Mouse (Mus musculus) hindbrain, embryonic 16.5 days (tissue): ENCODE measurements around the gene Tln1. TPM values are rescaled to one million over a fixed set of nuclear protein-coding genes. Genes with fewer than 3 reads are reported as not detected.
"Not testable (repeated sequence)": the region's sequence is repeated elsewhere in the genome, so short reads cannot be mapped to it uniquely, and the experiment has no call there.

ENCODE experiments used
- ATAC-seq: fragments of 200-750 bp; cut with Nextera tagmentation; 2 replicates; pipeline ENCODE4 v1.8.0; 2017; ENCODE audit warnings: moderate TSS enrichment, moderate library complexity
- H3K27ac ChIP-seq: fragments of 300-500 bp; sonication (generic); 2 replicates; pipeline ENCODE4 v1.5.1; 2014; ENCODE audit warnings: low read depth, mild to moderate bottlenecking, control low read depth, low read length, moderate library complexity
- H3K27me3 ChIP-seq: fragments of 300-500 bp; sonication (generic); replicated peaks from 2 replicates; pipeline ENCODE4 v1.6.1; 2014; ENCODE audit warnings: low read length; ENCODE audit not compliant: control insufficient read depth, insufficient read depth
- H3K36me3 ChIP-seq: fragments of 300-500 bp; sonication (generic); 2 replicates; pipeline ENCODE4 v1.6.1; 2014; ENCODE audit warnings: mild to moderate bottlenecking, low read length, moderate library complexity, mixed read lengths; ENCODE audit not compliant: control insufficient read depth, insufficient read depth
- H3K4me1 ChIP-seq: fragments of 300-500 bp; sonication (generic); 2 replicates; pipeline ENCODE4 v1.6.1; 2014; ENCODE audit warnings: low read depth, low read length; ENCODE audit not compliant: control insufficient read depth, insufficient read depth
- H3K4me2 ChIP-seq: fragments of 300-500 bp; sonication (generic); 2 replicates; pipeline ENCODE4 v1.6.1; 2014; ENCODE audit warnings: mild to moderate bottlenecking, low read length, control low read depth, moderate library complexity
- H3K4me3 ChIP-seq: fragments of 300-500 bp; sonication (generic); 2 replicates; pipeline ENCODE4 v1.5.1; 2014; ENCODE audit warnings: mild to moderate bottlenecking, low read length, control low read depth, moderate library complexity
- H3K9ac ChIP-seq: fragments of 300-500 bp; sonication (generic); 2 replicates; pipeline ENCODE4 v1.6.1; 2014; ENCODE audit warnings: low read depth, mild to moderate bottlenecking, control low read depth, low read length, moderate library complexity
- H3K9me3 ChIP-seq: fragments of 300-500 bp; sonication (generic); 2 replicates; pipeline ENCODE4 v1.6.1; 2014; ENCODE audit warnings: mild to moderate bottlenecking, low read length, moderate library complexity; ENCODE audit not compliant: control insufficient read depth
- WGBS: fragments of 180-500 bp; shearing (Covaris S2); extraction: QIAGEN DNeasy Blood & Tissue Kit; methylation state at CpG from one replicate; pipeline ENCODE4 v1.1.7; 2014; 5-methylcytosine and 5-hydroxymethylcytosine counted together
- polyA plus RNA-seq: library from polyadenylated mRNA; unstranded; fragments of >200 nt; fragmentation: Nextera tagmentation; extraction: Ambion mirVana; gene quantifications from 2 replicates; pipeline ENCODE4 v1.2.1, GENCODE M21; 2015

Tln1 gene
- polyA plus RNA-seq, 1 experiment from 2014 or later, result 61.1 TPM

DNA sequence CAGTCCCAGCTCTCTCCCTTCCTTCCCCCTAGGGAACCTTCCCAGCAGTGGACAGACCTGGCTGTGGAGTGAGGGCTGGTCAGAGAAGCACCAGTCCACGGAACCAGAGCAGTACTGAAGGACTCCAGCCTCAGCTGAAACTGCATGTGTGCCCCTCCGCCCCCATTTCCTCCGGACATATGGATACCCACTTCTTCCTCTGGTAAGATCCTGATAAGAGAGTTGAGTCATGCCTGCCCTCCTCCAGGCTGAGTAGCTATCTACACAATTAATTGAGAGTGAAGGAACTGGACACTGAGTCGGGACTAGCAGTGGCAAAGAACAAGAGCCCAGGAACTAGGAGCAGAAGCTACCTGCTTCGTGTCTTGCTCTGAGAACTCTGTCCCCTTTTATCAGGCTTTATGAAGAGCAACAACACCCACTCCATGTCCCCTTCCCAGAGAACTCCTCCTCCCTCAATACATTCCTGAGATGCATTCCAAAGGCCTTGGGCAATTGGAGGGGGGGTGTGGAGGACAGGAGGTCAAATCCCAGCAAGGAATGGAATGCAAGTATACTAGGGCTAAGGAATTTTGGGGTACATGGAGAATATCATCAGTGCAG lies 4.4 kb downstream of the Tln1 start:
- H3K4me1 ChIP-seq, result peaks cover 22% of the 10 kb centered on the region
- no peak for ATAC-seq
- H3K36me3 ChIP-seq, result peaks cover 7% of the 10 kb centered on the region
- 0 out of 2 replicates have a peak overlapping the region, but pooled peaks have one; percentile 2 for H3K4me2 ChIP-seq
- no peak overlapping the region for H3K27ac ChIP-seq
- no peak overlapping the region for H3K4me3 ChIP-seq
- H3K27me3 ChIP-seq, result no peaks in the 10 kb centered on the region
- H3K9ac ChIP-seq, result no peak overlapping the region
- H3K9me3 ChIP-seq, result no peaks in the 10 kb centered on the region
- WGBS, result 58% methylated on average over 5 of the region's 5 CpGs

- no peak overlapping the region for H3K27ac ChIP-seq
- no peaks in the 10 kb centered on the region for H3K9me3 ChIP-seq
- H3K4me1 ChIP-seq, result peaks cover 15% of the 10 kb centered on the region
- H3K36me3 ChIP-seq, result peaks cover 22% of the 10 kb centered on the region
- no peak for ATAC-seq
- no peak overlapping the region for H3K9ac ChIP-seq
- H3K4me2 ChIP-seq, result no peak overlapping the region
- no peaks in the 10 kb centered on the region for H3K27me3 ChIP-seq
- no peak overlapping the region for H3K4me3 ChIP-seq
- 96% methylated on average over 7 of the region's 7 CpGs for whole genome bisulfite sequencing
Measured at GRCm38 (mm10) chr4:43555926-43556325, 6.6 kb downstream of the Tln1 start.

GRCm38 (mm10) chr4:43553891-43554290 lies 8.6 kb downstream of the Tln1 start:
- no peaks in the 10 kb centered on the region for H3K9me3 ChIP-seq
- H3K27me3 ChIP-seq, result no peaks in the 10 kb centered on the region
- H3K9ac ChIP-seq, result no peak overlapping the region
- no peak overlapping the region for H3K4me2 ChIP-seq
- no peak overlapping the region for H3K27ac ChIP-seq
- H3K4me3 ChIP-seq, result no peak overlapping the region
- H3K36me3 ChIP-seq, result peaks cover 36% of the 10 kb centered on the region
- peaks cover 4% of the 10 kb centered on the region for H3K4me1 ChIP-seq
- no peak for ATAC-seq

- Histone ChIP-seq H3K4me3 (no peak overlapping the region), H3K27me3 (no peaks in the 10 kb centered on the region), H3K27ac (no peak overlapping the region), H3K4me2 (no peak overlapping the region), H3K9ac (no peak overlapping the region), H3K4me1 (no peaks in the 10 kb centered on the region), H3K36me3 (peaks cover 44% of the 10 kb centered on the region), H3K9me3 (no peaks in the 10 kb centered on the region)
- no peak for ATAC-seq
- WGBS, result 98% methylated on average over 5 of the region's 5 CpGs
Measured at GRCm38 (mm10) chr4:43552437-43552836, 10.1 kb downstream of the Tln1 start.

GRCm38 (mm10) chr4:43551854-43552253 lies 10.6 kb downstream of the Tln1 start:
- not testable (repeated sequence) for H3K9ac ChIP-seq, ATAC-seq, H3K27me3 ChIP-seq, H3K4me3 ChIP-seq, H3K27ac ChIP-seq, H3K4me1 ChIP-seq, H3K9me3 ChIP-seq, H3K4me2 ChIP-seq
- WGBS, result 91% methylated on average over 6 of the region's 6 CpGs
- peaks cover 48% of the 10 kb centered on the region for H3K36me3 ChIP-seq

DNA sequence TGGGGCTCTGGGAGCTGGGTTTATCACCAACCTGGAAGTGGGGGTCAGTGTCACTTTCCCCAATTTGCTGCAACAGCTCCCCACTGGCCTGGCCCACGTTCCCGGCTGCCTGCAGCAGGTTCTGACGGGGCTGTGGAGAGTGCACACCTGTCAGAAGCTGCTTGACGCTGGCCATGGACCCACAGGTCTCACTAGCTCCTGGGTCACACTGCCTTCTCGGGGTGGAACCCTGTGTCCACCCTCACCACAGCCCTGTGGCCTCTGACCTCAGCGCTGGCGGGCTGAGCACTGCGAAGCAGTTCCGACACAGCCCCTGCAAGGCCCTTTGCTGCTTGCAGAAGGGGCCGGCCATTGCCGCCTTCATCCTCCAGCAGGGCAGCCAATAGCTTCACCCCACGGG lies 13.4 kb downstream of the Tln1 start:
- Histone ChIP-seq H3K4me3 (no peak overlapping the region), H3K27me3 (no peaks in the 10 kb centered on the region), H3K27ac (no peak overlapping the region), H3K36me3 (peaks cover 67% of the 10 kb centered on the region), H3K9me3 (no peaks in the 10 kb centered on the region), H3K4me1 (no peaks in the 10 kb centered on the region), H3K9ac (no peak overlapping the region), H3K4me2 (no peak overlapping the region)
- no peak for ATAC-seq
- WGBS, result 91% methylated on average over 12 of the region's 12 CpGs

DNA sequence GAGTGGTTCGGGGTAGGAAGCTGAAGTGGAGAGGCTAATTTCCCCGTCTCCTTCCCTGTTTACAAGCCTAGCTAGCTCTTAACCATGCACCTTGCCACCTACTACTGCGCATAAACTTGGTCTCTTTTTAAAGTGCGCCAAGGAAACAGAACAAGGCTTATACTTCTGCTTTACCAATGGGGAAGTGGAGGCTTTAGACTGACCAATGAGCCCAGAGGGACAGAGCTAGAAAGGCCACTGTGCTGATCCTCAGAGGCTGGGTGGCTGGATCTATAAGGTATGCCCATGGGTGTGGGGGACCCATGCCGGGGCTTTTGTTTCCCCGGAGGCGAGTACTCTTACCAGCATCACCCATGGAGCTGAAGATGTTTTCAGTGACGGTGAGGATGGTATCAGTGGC lies 15.3 kb downstream of the Tln1 start:
- Histone ChIP-seq H3K4me1 (no peaks in the 10 kb centered on the region), H3K9ac (no peak overlapping the region), H3K4me3 (no peak overlapping the region), H3K27me3 (no peaks in the 10 kb centered on the region), H3K4me2 (no peak overlapping the region), H3K36me3 (peaks cover 67% of the 10 kb centered on the region), H3K9me3 (no peaks in the 10 kb centered on the region), H3K27ac (no peak overlapping the region)
- no peak for ATAC-seq
- WGBS, result 94% methylated on average over 8 of the region's 8 CpGs

GRCm38 (mm10) chr4:43546375-43547047 lies 16.0 kb downstream of the Tln1 start:
- 92% methylated on average over 12 of the region's 12 CpGs for WGBS
- Histone ChIP-seq H3K36me3 (peaks cover 67% of the 10 kb centered on the region), H3K4me3 (no peak overlapping the region), H3K9ac (no peak overlapping the region), H3K4me2 (no peak overlapping the region), H3K4me1 (no peaks in the 10 kb centered on the region), H3K27ac (no peak overlapping the region), H3K9me3 (no peaks in the 10 kb centered on the region), H3K27me3 (no peaks in the 10 kb centered on the region)
- no peak for ATAC-seq

DNA sequence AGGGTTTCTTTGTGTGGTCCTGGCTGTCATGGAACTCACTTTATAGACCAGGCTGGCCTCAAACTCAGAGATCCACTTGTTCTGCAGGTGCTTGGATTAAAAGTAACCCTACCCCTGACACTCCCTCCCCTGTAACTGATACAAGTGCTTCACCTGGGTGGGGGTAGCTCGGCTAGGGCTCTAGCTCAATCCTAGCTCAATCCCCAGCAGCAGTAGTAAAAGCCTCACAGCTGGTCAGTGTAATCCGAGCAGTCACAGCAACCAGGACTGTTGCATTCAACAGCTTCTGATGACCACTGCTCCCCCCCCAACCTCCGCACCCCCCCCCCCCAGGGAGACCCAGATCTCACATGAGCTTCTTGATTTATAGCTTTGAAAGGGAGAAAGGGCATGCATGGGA lies 20.4 kb downstream of the Tln1 start:
- Histone ChIP-seq H3K9ac (no peak overlapping the region), H3K4me3 (no peak overlapping the region), H3K27me3 (no peaks in the 10 kb centered on the region), H3K36me3 (peaks cover 62% of the 10 kb centered on the region), H3K4me2 (no peak overlapping the region), H3K4me1 (no peaks in the 10 kb centered on the region), H3K27ac (no peak overlapping the region), H3K9me3 (no peaks in the 10 kb centered on the region)
- ATAC-seq, result no peak
- 76% methylated on average over 3 of the region's 3 CpGs for WGBS
